Mouse (Mus musculus): ENCODE measurements around the gene Eif5a2.

Gene Eif5a2

GRCm38 (mm10) chr3:28780994-28781393 is at the start of gene Eif5a2:
Gene Eif5a2, plus strand, starts transcription at chr3:28781276.
- peaks cover 56% of the 10 kb centered on the region for H3K27me3 ChIP-seq (ENCODE audit: insufficient read depth, low read length)
- peak within 1 kb of the TSS; percentile 92 for H3K4me3 ChIP-seq (replicated peaks; ENCODE audit: low read length)
- 0 out of 2 replicates have a peak, but pooled peaks cover 6% of the 10 kb centered on the region for H3K36me3 ChIP-seq (ENCODE audit: insufficient read depth, low read length)
- TF ChIP-seq POU5F1 (IDR thresholded peaks at IDR 0.05; ENCODE audit: borderline replicate concordance, low read length) = no peak
- H3K9me3 ChIP-seq (ENCODE audit: low read length) = peaks cover 4% of the 10 kb centered on the region
- peaks cover 12% of the 10 kb centered on the region for H3K4me1 ChIP-seq (replicated peaks; ENCODE audit: low read depth, low read length)

DNA sequence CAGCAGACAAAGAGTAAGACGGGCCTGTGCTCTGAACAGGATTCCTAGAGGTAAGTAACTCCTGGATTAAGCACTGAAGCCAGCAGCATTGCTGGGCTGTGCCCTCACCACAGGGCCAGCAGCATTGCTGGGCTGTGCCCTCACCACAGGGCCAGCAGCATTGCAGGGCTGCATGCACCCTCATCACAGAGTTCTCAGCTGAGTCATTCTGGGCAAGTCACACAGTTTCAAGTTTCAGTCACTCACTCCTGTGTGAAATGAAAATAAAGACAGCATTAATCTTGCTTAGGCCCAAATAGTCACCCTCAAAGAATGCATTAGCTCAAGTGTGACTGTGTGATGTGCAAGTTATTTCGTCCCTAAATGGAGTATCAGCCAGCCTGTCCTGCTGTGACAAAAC is 46.4 kb upstream of the Eif5a2 start:
- TF ChIP-seq POU5F1 (IDR thresholded peaks at IDR 0.05; ENCODE audit: borderline replicate concordance, low read length) (no peak), CTCF (conservative IDR thresholded peaks at IDR 0.05; ENCODE audit: low read length) (no peak), NANOG (IDR thresholded peaks at IDR 0.05; ENCODE audit: borderline replicate concordance, low read length) (no peak)
- peaks cover 9% of the 10 kb centered on the region; the same call in 1 of the 2 replicates for H3K4me1 ChIP-seq (replicated peaks; ENCODE audit: low read depth, low read length)
- no peaks in the 10 kb centered on the region for H3K36me3 ChIP-seq (ENCODE audit: insufficient read depth, low read length)
- H3K4me3 ChIP-seq (replicated peaks; ENCODE audit: low read length) = no peak overlapping the region
- peaks cover 13% of the 10 kb centered on the region; the same call in 1 of the 2 replicates for H3K27me3 ChIP-seq (ENCODE audit: insufficient read depth, low read length)
- H3K9me3 ChIP-seq (ENCODE audit: low read length) = no peaks in the 10 kb centered on the region

DNA sequence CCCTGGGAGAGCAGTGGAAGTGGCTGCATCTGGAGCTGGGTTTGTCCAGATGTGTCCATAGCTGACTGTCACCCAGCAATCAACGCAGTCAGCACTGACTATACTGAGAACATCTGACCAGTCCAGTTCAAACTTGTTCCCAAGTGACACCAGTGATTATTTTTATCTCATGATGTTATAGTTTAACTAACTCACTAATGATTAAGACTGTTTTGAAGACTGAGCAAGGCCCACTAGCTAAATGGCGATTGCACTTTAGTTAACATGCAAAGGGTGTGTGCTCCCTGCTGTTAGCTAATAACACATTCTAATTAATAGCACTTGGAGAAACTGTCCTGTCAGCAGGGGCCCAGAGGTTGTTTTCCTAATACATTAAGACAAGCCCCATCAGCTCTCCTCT is 44.1 kb upstream of the Eif5a2 start:
- H3K4me1 ChIP-seq (replicated peaks; ENCODE audit: low read depth, low read length) = peaks cover 22% of the 10 kb centered on the region
- TF ChIP-seq CTCF (conservative IDR thresholded peaks at IDR 0.05; ENCODE audit: low read length) = no peak
- no peak for TF ChIP-seq POU5F1 (IDR thresholded peaks at IDR 0.05; ENCODE audit: borderline replicate concordance, low read length)
- TF ChIP-seq NANOG (IDR thresholded peaks at IDR 0.05; ENCODE audit: borderline replicate concordance, low read length) = no peak

DNA sequence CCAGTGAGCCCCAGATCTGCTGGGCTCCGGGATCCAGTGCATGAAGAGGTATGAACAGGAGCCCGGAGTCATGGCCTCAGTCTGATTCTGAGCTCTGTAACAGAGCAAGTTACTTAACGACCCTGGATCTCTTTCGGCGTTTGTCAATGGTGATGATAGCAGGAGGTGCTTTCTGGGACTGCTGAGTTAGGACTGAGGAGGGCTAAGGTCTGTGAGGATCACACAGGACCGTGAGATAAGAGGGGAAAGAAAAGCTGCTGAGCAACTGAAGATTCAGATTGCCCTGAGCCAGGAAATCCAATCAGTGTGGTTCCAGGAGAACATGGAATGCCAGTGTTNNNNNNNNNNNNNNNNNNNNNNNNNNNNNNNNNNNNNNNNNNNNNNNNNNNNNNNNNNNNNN is 40.7 kb upstream of the Eif5a2 start:
- Histone ChIP-seq H3K36me3 (ENCODE audit: insufficient read depth, low read length) (no peaks in the 10 kb centered on the region), H3K9me3 (ENCODE audit: low read length) (no peaks in the 10 kb centered on the region), H3K4me1 (replicated peaks; ENCODE audit: low read depth, low read length) (peaks cover 39% of the 10 kb centered on the region), H3K4me3 (replicated peaks; ENCODE audit: low read length) (no peak overlapping the region), H3K27me3 (ENCODE audit: insufficient read depth, low read length) (peaks cover 38% of the 10 kb centered on the region)
- TF ChIP-seq CTCF (conservative IDR thresholded peaks at IDR 0.05; ENCODE audit: low read length) (no peak), NANOG (IDR thresholded peaks at IDR 0.05; ENCODE audit: borderline replicate concordance, low read length) (no peak), POU5F1 (IDR thresholded peaks at IDR 0.05; ENCODE audit: borderline replicate concordance, low read length) (no peak)

More for the DNA sequence above, 44.1 kb upstream of the Eif5a2 start:
- Histone ChIP-seq H3K9me3 (ENCODE audit: low read length) (no peaks in the 10 kb centered on the region), H3K4me3 (replicated peaks; ENCODE audit: low read length) (no peak overlapping the region), H3K36me3 (ENCODE audit: insufficient read depth, low read length) (no peaks in the 10 kb centered on the region), H3K27me3 (ENCODE audit: insufficient read depth, low read length) (peaks cover 24% of the 10 kb centered on the region; the same call in 1 of the 2 replicates)

DNA sequence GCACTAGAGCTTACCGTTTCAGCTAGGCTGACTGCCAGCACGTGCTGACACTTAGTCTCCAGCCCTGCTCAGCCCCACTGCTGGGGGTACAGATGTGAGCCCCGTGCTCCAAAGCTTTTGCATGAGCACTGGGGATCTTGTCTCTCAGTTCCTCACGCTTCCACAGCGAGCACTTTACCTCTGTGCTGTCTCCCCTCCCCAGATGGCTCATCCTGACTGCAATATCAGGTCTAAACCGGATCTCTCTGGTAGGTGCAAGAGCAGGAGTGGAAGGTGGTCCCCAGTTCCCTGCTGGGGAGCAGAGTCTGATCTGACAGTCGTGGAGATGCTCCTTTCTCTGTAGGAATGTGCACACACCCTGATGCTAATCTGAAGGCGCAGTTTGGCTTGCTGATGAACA is 37.8 kb upstream of the Eif5a2 start:
- Histone ChIP-seq H3K27me3 (ENCODE audit: insufficient read depth, low read length) (peaks cover 38% of the 10 kb centered on the region), H3K4me3 (replicated peaks; ENCODE audit: low read length) (peak overlapping the region; percentile 27), H3K4me1 (replicated peaks; ENCODE audit: low read depth, low read length) (peaks cover 33% of the 10 kb centered on the region), H3K9me3 (ENCODE audit: low read length) (no peaks in the 10 kb centered on the region), H3K36me3 (ENCODE audit: insufficient read depth, low read length) (no peaks in the 10 kb centered on the region)
- TF ChIP-seq NANOG (IDR thresholded peaks at IDR 0.05; ENCODE audit: borderline replicate concordance, low read length) (no peak; the same call in 1 of the 2 replicates), CTCF (conservative IDR thresholded peaks at IDR 0.05; ENCODE audit: low read length) (no peak), POU5F1 (IDR thresholded peaks at IDR 0.05; ENCODE audit: borderline replicate concordance, low read length) (no peak)

DNA sequence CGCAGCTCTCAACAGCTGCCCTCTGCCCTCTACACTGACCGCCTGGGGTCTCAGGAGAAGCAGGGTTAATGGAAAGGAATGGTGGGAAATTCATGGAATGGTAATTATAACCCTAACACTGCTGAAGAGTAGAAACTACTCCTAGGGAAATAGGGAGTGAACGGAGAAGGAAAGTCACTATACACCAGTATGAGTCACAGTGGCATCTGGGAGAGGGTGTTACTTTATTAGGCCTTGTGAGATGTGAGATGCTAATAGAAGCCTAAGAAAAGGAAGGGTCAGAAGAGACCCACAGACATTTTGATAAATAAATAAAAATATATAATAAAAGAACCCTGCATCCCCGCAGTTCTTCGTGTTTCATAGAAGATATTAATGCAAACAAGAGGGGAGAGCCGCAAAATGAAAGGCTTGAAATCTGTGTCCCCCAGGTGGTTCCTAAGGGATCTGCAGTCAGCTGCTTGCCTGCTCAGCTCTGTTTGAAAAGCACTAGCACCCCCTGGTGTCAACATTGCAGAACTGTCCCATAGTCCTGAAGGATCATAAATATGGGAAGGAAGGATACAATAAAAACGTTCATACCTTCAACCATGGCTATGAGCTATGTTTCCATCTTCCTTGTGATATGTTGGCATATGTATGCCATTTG is 35.1 kb upstream of the Eif5a2 start:
- Histone ChIP-seq H3K36me3 (ENCODE audit: insufficient read depth, low read length) (no peaks in the 10 kb centered on the region), H3K9me3 (ENCODE audit: low read length) (no peaks in the 10 kb centered on the region), H3K27me3 (ENCODE audit: insufficient read depth, low read length) (peaks cover 23% of the 10 kb centered on the region), H3K4me1 (replicated peaks; ENCODE audit: low read depth, low read length) (peaks cover 31% of the 10 kb centered on the region), H3K4me3 (replicated peaks; ENCODE audit: low read length) (no peak overlapping the region)
- TF ChIP-seq POU5F1 (IDR thresholded peaks at IDR 0.05; ENCODE audit: borderline replicate concordance, low read length) (no peak), CTCF (conservative IDR thresholded peaks at IDR 0.05; ENCODE audit: low read length) (peak; percentile 99)

DNA sequence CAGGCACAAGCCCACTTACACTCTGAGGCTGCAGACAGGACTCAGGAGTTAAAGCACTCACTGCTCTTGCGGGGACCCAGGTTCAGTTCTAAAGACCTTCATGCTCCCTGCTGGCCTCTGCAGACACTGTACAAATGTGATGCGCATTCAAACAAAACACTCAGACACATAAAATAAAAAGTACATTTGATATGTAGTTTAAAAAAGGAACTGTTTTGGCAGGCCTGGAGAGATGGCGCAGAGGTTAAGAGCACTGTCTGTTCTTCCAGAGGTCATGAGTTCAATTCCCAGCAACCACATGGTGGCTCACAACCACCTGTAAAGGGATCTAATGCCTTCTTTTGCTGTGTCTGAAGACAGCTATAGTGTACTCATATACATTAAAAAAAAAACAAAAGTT is 32.9 kb upstream of the Eif5a2 start:
- Histone ChIP-seq H3K4me1 (replicated peaks; ENCODE audit: low read depth, low read length) (peaks cover 15% of the 10 kb centered on the region), H3K27me3 (ENCODE audit: insufficient read depth, low read length) (peaks cover 10% of the 10 kb centered on the region), H3K4me3 (replicated peaks; ENCODE audit: low read length) (no peak overlapping the region), H3K36me3 (ENCODE audit: insufficient read depth, low read length) (no peaks in the 10 kb centered on the region), H3K9me3 (ENCODE audit: low read length) (no peaks in the 10 kb centered on the region)
- TF ChIP-seq POU5F1 (IDR thresholded peaks at IDR 0.05; ENCODE audit: borderline replicate concordance, low read length) = no peak
- no peak for TF ChIP-seq NANOG (IDR thresholded peaks at IDR 0.05; ENCODE audit: borderline replicate concordance, low read length)
- TF ChIP-seq CTCF (conservative IDR thresholded peaks at IDR 0.05; ENCODE audit: low read length) = no peak

- H3K36me3 ChIP-seq (ENCODE audit: insufficient read depth, low read length) = no peaks in the 10 kb centered on the region
- H3K4me3 ChIP-seq (replicated peaks; ENCODE audit: low read length) = no peak overlapping the region
- H3K9me3 ChIP-seq (ENCODE audit: low read length) = no peaks in the 10 kb centered on the region
- H3K4me1 ChIP-seq (replicated peaks; ENCODE audit: low read depth, low read length) = peaks cover 7% of the 10 kb centered on the region
- H3K27me3 ChIP-seq (ENCODE audit: insufficient read depth, low read length) = peaks cover 10% of the 10 kb centered on the region
- TF ChIP-seq POU5F1 (IDR thresholded peaks at IDR 0.05; ENCODE audit: borderline replicate concordance, low read length) (no peak), CTCF (conservative IDR thresholded peaks at IDR 0.05; ENCODE audit: low read length) (no peak), NANOG (IDR thresholded peaks at IDR 0.05; ENCODE audit: borderline replicate concordance, low read length) (no peak)
These were observed 32.1 kb upstream of the Eif5a2 start for GRCm38 (mm10) chr3:28748956-28749355.

GRCm38 (mm10) chr3:28755477-28755876 is 25.6 kb upstream of the Eif5a2 start:
- H3K36me3 ChIP-seq (ENCODE audit: insufficient read depth, low read length) = no peaks in the 10 kb centered on the region
- H3K27me3 ChIP-seq (ENCODE audit: insufficient read depth, low read length) = no peaks in the 10 kb centered on the region
- no peak overlapping the region for H3K4me3 ChIP-seq (replicated peaks; ENCODE audit: low read length)
- H3K4me1 ChIP-seq (replicated peaks; ENCODE audit: low read depth, low read length) = no peaks in the 10 kb centered on the region
- no peak for TF ChIP-seq POU5F1 (IDR thresholded peaks at IDR 0.05; ENCODE audit: borderline replicate concordance, low read length)
- TF ChIP-seq NANOG (IDR thresholded peaks at IDR 0.05; ENCODE audit: borderline replicate concordance, low read length) = no peak
- no peak for TF ChIP-seq CTCF (conservative IDR thresholded peaks at IDR 0.05; ENCODE audit: low read length)
- H3K9me3 ChIP-seq (ENCODE audit: low read length) = no peaks in the 10 kb centered on the region

Measured in E14TG2a.4 (cell line).